Mouse (Mus musculus): ENCODE results near the gene Dock9.

GRCm38 (mm10) chr14:121504781-121505484 is 292.7 kb downstream of the Dock9 start, which contains the start of gene Slc15a1:
- no peak for TF ChIP-seq CTCF (IDR thresholded peaks at IDR 0.05; ENCODE audit: low read depth)
- TF ChIP-seq EP300 (optimal IDR thresholded peaks at IDR 0.05): no peak

Measured in stomach, postnatal 0 days (tissue).